Mouse (Mus musculus) liver, postnatal 0 days (tissue): ENCODE data around the gene Rcor2.

Experiments used
- CTCF ChIP-seq: sonication (generic); IDR thresholded peaks from 2 replicates; pipeline ENCODE4 v1.5.1; 2016; ENCODE audit warnings: antibody characterized with exemption, low read depth
- EP300 ChIP-seq: IDR thresholded peaks from 2 replicates; pipeline ENCODE4 v1.6.1; 2016; ENCODE audit warnings: antibody characterized with exemption, low read depth, mild to moderate bottlenecking

DNA sequence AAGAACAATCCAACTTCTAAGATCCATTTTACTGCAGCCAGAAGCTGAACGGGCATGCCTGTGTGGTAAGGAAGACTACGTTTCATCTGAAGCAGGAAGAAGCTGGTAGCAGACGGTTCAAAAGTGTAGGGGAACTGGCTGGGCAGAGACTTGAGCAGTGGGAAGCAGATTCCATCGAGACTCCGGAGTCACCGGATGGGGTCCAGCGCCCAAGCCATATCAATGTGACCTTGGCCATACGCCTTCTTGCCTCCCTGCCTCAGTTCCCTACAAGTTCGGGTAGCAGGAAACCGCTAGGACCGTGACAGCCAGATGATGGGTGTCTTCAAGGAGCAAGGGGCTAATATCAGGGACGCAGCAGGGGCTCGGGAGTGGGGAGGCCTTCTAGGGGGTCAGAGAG is 26.8 kb upstream of the Rcor2 start:
- no peak for TF ChIP-seq EP300
- no peak for TF ChIP-seq CTCF
